Mouse (Mus musculus) midbrain, embryonic 10.5 days (tissue): ENCODE data around the gene Rhbdl3. TPM values are rescaled to one million over a fixed set of nuclear protein-coding genes. Genes with fewer than 3 reads are reported as not detected.
A peak's percentile ranks its signal among the peaks of the same experiment; 100 is the strongest.
"Not testable (repeated sequence)": the region's sequence is repeated elsewhere in the genome, so short reads cannot be mapped to it uniquely, and the experiment has no call there.

Source experiments
- DNase-seq: peaks from one replicate; pipeline ENCODE4 v3.0.0-alpha.2; 2017; ENCODE audit warnings: low spot score
- H3K27ac ChIP-seq: fragments of 300-500 bp; sonication (generic); replicated peaks from 2 replicates; pipeline ENCODE4 v1.5.1; 2016; ENCODE audit warnings: mild to moderate bottlenecking
- H3K27me3 ChIP-seq: fragments of 300-500 bp; sonication (generic); 2 replicates; pipeline ENCODE4 v1.6.1; 2016; ENCODE audit warnings: low read depth, mild to moderate bottlenecking; ENCODE audit not compliant: poor library complexity, severe bottlenecking
- H3K36me3 ChIP-seq: fragments of 300-500 bp; sonication (generic); 2 replicates; pipeline ENCODE4 v1.6.1; 2016; ENCODE audit warnings: mild to moderate bottlenecking, moderate library complexity
- H3K4me1 ChIP-seq: fragments of 300-500 bp; sonication (generic); 2 replicates; pipeline ENCODE4 v1.6.1; 2016
- H3K4me3 ChIP-seq: fragments of 300-500 bp; sonication (generic); 2 replicates; pipeline ENCODE4 v1.5.1; 2016; ENCODE audit warnings: mild to moderate bottlenecking, moderate library complexity
- H3K9me3 ChIP-seq: fragments of 300-500 bp; sonication (generic); replicated peaks from 2 replicates; pipeline ENCODE4 v1.6.1; 2016; ENCODE audit warnings: mild to moderate bottlenecking
- WGBS: fragments of 180-500 bp; shearing (Covaris S2); methylation state at CpG from one replicate; pipeline ENCODE4 v1.1.7; 2016; 5-methylcytosine and 5-hydroxymethylcytosine counted together
- polyA plus RNA-seq: library from polyadenylated mRNA; unstranded; fragments of >200 nt; fragmentation: Nextera tagmentation; extraction: Ambion mirVana; gene quantifications from 2 replicates; pipeline ENCODE4 v1.2.1, GENCODE M21; 2016

The Rhbdl3 gene
- polyA plus RNA-seq, 1 experiment from 2014 or later, result 12.6 TPM

DNA sequence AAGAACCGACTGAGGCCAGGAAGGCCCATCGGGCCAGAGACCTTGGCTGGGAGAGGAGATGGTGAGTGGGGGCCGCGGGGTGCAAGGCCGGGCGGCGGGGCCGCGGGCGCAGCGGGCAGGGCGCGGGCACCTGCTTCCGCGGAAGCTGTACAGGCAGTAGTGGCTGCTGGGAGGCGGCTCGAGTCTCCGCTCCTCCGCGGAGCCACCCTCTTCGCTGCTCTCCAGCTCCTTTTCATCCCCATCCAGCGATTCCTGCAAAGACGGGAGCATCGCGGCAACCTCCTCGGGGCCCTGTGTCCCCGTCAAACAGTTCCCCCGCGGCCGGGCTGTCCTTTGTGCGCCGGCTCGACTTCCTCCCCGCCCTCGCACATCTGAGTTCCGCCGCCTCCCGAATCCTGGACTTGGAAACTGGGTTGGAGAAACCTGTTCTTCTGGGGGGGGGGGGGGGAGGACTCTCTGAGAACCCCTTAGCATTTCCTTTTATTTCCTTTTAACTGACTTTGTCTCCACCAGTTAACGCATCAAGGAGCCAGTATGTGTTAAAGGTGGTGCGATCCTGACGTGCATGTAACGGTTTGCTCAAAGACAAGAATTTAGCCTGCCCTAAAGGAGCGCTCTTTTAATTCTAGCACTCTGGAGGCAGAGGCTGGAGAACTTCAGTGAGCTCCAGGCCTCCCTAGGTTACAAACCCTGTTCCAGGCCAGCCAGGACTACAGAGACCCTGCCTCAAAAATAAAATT is 77.2 kb downstream of the Rhbdl3 start, which contains the start of gene 5730455P16Rik:
5730455P16Rik (minus strand) TSS at position 323 of the 740 bp plus-strand sequence.
- Histone ChIP-seq H3K4me1 (peaks cover 29% of the 10 kb centered on the region), H3K4me3 (peak within 1 kb of the TSS; percentile 89), H3K9me3 (no peaks in the 10 kb centered on the region), H3K36me3 (peaks cover 28% of the 10 kb centered on the region), H3K27ac (peak within 1 kb of the TSS; percentile 97), H3K27me3 (no peaks in the 10 kb centered on the region)
- peak; percentile 88 for DNase-seq
- WGBS, result 2% methylated on average over 43 of the region's 43 CpGs

DNA sequence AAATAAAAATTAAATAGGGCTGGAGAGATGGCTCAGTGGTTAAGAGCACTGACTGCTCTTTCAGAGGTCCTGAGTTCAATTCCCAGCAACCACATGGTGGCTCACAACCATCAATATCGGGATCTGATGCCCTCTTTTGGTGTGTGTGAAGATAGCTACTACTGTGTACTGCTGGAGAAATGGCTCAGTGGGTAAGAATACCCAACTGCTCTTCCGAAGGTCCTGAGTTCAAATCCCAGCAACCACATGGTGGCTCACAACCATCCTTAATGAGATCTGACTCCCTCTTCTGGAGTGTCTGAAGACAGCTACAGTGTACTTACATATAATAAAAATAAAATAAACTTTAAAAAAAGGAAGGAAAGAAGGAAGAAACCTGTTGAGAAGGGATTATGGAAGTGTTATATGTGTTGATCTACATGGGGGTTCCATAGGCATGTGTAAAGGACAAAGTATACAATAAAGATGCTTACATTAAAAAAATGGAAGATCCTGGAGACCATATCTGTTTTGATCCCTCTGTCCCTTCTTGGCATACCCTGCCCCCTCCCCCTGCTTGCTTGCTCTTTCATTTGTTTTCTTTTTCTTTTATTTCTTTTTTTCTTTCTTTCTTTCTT is 77.8 kb downstream of the Rhbdl3 start:
- H3K9me3 ChIP-seq, H3K27me3 ChIP-seq, DNase-seq: not testable (repeated sequence)
- WGBS, result 57% methylated on average over 2 of the region's 2 CpGs
- Histone ChIP-seq H3K4me1 (peaks cover 29% of the 10 kb centered on the region), H3K27ac (peak overlapping the region; percentile 97), H3K4me3 (peak overlapping the region; percentile 89), H3K36me3 (peaks cover 21% of the 10 kb centered on the region)

DNA sequence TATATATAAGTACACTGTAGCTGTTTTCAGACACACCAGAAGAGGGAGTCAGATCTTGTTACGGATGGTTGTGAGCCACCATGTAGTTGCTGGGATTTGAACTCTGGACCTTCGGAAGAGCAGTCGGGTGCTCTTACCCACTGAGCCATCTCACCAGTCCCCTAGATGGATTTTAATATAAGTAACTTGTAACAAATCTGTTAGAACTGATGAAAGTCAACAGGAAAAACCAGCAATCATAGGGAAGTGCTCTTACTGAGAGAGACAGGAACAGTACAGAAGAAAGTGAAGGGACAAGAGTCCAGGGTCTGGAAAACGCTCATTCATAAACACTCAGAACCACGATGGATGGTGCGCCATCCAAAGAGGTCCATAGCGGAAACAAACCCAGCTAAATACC is 78.5 kb downstream of the Rhbdl3 start:
- 98% methylated on average over 7 of the region's 7 CpGs for WGBS
- not testable (repeated sequence) for DNase-seq, H3K9me3 ChIP-seq, H3K27ac ChIP-seq, H3K27me3 ChIP-seq, H3K4me3 ChIP-seq
- Histone ChIP-seq H3K36me3 (peaks cover 15% of the 10 kb centered on the region), H3K4me1 (peaks cover 29% of the 10 kb centered on the region)

GRCm38 (mm10) chr11:80382626-80383018 is 81.9 kb downstream of the Rhbdl3 start:
- H3K27ac ChIP-seq, result peak overlapping the region; percentile 99
- DNase-seq, result no peak
- H3K27me3 ChIP-seq, result no peaks in the 10 kb centered on the region
- peaks cover 40% of the 10 kb centered on the region for H3K4me1 ChIP-seq
- H3K4me3 ChIP-seq, result peak overlapping the region; percentile 97
- H3K9me3 ChIP-seq, result no peaks in the 10 kb centered on the region
- H3K36me3 ChIP-seq, result peaks cover 32% of the 10 kb centered on the region
- 14% methylated on average over 12 of the region's 12 CpGs for WGBS

GRCm38 (mm10) chr11:80383019-80383625 is 82.4 kb downstream of the Rhbdl3 start, which contains the start of gene Zfp207:
TSS of gene Zfp207 (plus strand) at chr11:80383279.
- Histone ChIP-seq H3K9me3 (no peaks in the 10 kb centered on the region), H3K4me3 (peak within 1 kb of the TSS; percentile 97), H3K27me3 (no peaks in the 10 kb centered on the region), H3K36me3 (peaks cover 37% of the 10 kb centered on the region), H3K4me1 (peaks cover 38% of the 10 kb centered on the region), H3K27ac (peak within 1 kb of the TSS; percentile 99)
- under 1% methylated on average over 33 of the region's 33 CpGs for WGBS
- peak; percentile 98 for DNase-seq

DNA sequence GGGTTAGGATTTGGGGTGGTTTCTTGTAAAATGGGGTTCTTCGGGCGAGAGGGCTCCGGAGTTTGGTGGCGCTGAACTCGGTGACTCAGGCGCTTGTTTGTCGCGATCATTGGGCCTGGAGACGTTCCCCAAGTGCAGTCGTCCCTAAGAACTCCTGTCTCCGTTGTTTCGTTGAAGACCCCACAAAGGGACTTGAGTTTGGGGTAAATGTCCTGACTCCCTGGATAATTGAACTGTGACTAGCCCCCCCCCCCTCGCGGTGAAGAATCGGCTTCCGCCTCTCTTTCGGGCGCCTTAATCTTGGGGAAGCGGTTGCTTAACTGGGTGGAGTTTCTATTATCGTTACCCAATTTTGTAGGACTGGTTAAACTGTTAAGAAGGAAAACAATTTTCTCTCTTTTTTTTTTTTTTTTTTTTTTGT is 82.9 kb downstream of the Rhbdl3 start:
- H3K9me3 ChIP-seq, result no peaks in the 10 kb centered on the region
- peaks cover 36% of the 10 kb centered on the region for H3K4me1 ChIP-seq
- H3K27ac ChIP-seq, result peak overlapping the region; percentile 99
- H3K4me3 ChIP-seq, result peak overlapping the region; percentile 97
- under 1% methylated on average over 20 of the region's 20 CpGs for WGBS
- no peaks in the 10 kb centered on the region for H3K27me3 ChIP-seq
- no peak for DNase-seq
- H3K36me3 ChIP-seq, result peaks cover 42% of the 10 kb centered on the region

DNA sequence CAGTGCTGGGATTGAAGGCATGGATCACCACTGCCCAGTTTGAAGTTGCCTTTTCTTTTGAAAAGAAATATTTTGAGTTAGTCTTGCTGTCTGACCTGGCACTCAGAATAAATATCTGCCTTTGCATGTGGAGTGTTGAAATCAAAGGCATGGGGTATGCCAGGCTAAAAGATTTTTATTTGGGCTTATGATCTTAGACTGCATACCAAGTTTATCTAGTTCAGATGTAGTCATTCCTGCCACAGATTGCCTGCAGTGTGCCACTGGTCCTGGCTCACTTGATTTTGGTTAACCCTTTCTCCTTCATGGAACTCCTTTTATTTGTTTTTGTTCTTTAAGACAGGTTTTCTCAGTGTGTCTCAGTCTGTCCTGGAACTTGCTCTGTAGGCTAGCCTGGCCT is 83.7 kb downstream of the Rhbdl3 start:
- DNase-seq, result no peak
- H3K27ac ChIP-seq, result peak overlapping the region; percentile 99; the same call in 1 of the 2 replicates
- H3K9me3 ChIP-seq, result no peaks in the 10 kb centered on the region
- H3K4me3 ChIP-seq, result peak overlapping the region; percentile 97
- no peaks in the 10 kb centered on the region for H3K27me3 ChIP-seq
- H3K4me1 ChIP-seq, result peaks cover 36% of the 10 kb centered on the region
- H3K36me3 ChIP-seq, result peaks cover 50% of the 10 kb centered on the region

DNA sequence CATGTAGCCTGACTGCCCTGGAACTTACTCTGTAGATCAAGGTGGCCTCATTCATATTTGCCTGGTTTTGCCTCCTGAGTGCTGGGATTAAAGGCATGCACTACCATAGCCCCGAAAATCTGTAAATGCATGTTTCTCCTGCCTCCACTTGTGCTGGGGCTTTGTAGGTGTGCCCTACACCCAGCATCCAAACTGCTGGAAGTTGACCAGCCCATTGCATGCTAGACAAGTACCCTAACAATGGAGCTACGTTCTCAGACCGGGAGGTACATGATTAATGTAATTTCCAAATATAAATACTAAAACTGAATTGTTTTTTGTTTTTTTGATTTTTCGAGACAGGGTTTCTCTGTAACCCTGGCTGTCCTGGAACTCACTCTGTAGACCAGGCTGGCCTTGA is 84.3 kb downstream of the Rhbdl3 start:
- Histone ChIP-seq H3K4me1 (peaks cover 36% of the 10 kb centered on the region), H3K27ac (no peak overlapping the region), H3K36me3 (peaks cover 56% of the 10 kb centered on the region), H3K27me3 (no peaks in the 10 kb centered on the region), H3K4me3 (peak overlapping the region; percentile 97), H3K9me3 (no peaks in the 10 kb centered on the region)
- DNase-seq, result no peak
- 77% methylated on average over 4 of the region's 4 CpGs for WGBS

DNA sequence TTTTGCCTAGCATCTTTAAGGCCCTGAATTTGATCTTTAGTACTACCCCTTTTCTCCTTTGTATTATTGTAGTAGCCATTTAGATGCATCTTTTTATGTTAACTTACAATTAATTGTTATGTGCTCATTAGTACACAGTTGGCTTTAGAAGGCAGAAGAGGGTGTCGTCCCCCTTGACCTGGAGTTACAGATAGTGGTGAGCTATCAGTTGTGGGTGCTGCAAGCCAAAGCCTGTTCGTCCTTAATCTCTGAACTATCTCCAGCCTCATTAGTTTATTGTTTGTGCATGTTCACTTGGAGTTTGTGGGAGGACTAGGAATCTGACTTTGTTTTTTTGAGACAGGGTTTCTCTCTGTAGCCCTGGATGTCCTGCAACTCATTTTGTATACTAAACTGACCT is 86.1 kb downstream of the Rhbdl3 start:
- Histone ChIP-seq H3K9me3 (no peaks in the 10 kb centered on the region), H3K36me3 (peaks cover 74% of the 10 kb centered on the region), H3K4me1 (peaks cover 36% of the 10 kb centered on the region), H3K27me3 (no peaks in the 10 kb centered on the region), H3K4me3 (peak overlapping the region; percentile 97), H3K27ac (no peak overlapping the region)
- DNase-seq, result no peak
- WGBS, result 82% methylated on average over 2 of the region's 2 CpGs

DNA sequence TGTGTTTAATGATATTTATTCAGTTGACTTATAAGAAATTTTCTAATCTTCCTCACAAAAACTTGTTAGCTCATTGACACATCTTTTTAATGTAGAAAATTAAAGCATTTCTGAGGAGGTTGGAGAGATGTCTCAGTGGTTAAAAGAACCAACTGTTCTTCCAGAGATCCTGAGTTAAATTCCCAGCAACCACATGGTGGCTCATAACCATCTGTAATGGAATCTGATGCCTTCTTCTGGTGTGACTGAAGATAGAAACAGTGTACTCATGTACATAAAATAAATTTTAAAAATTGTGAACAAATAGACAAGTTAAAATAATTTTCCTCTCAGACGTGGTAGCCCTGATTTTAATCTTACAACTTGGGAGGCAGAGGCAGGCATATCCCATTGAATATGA is 89.2 kb downstream of the Rhbdl3 start:
- Histone ChIP-seq H3K4me1 (peaks cover 21% of the 10 kb centered on the region), H3K9me3 (no peaks in the 10 kb centered on the region), H3K36me3 (peaks cover 100% of the 10 kb centered on the region), H3K27me3 (no peaks in the 10 kb centered on the region), H3K4me3 (no peak overlapping the region), H3K27ac (no peak overlapping the region)
- 91% methylated on average over 1 of the region's 1 CpGs for WGBS
- DNase-seq, result no peak

DNA sequence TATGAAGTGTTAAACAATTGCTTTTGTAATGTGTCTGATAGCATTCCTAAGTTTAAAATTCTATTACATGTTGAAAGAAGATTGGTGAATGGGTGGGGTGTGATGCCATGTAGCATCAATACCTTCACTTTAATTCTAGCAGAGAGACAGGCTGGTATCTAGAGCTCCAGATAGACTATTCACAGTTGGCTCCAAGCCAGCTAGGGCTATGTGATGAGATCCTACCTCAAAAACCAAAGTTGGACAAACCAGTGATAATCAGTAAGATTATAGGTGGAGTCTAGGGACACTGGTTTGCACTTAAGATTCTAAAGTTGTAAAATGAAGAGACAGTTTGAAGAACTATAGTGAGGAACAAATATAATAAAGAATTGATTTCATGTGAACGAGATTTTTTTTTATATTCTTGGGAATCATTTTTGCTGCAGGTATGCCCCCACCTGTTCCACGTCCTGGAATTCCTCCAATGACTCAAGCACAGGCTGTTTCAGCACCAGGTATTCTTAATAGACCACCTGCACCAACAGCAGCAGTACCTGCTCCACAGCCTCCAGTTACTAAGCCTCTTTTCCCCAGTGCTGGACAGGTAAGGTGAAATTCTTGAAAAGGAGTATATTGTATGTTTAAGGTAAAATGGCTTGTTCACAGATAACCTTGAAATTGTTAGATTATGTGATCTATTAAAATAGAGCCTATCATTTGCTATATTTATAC is 90.9 kb downstream of the Rhbdl3 start:
- Histone ChIP-seq H3K4me1 (peaks cover 5% of the 10 kb centered on the region), H3K36me3 (peaks cover 100% of the 10 kb centered on the region), H3K27ac (no peak overlapping the region), H3K4me3 (no peak overlapping the region), H3K27me3 (no peaks in the 10 kb centered on the region), H3K9me3 (no peaks in the 10 kb centered on the region)
- DNase-seq, result no peak
- WGBS, result 92% methylated on average over 2 of the region's 2 CpGs

- WGBS, result 93% methylated on average over 3 of the region's 3 CpGs
- Histone ChIP-seq H3K27me3 (no peaks in the 10 kb centered on the region), H3K9me3 (no peaks in the 10 kb centered on the region), H3K4me1 (no peaks in the 10 kb centered on the region), H3K27ac (no peak overlapping the region), H3K36me3 (peaks cover 100% of the 10 kb centered on the region), H3K4me3 (no peak overlapping the region)
- no peak for DNase-seq
Observed at GRCm38 (mm10) chr11:80395930-80396329, 95.2 kb downstream of the Rhbdl3 start.
